Mouse (Mus musculus): ENCODE measurements around the gene Obscn. TPM values are rescaled to one million over a fixed set of nuclear protein-coding genes. Genes with fewer than 3 reads are reported as not detected.
A peak's percentile ranks its signal among the peaks of the same experiment; 100 is the strongest.

Obscn gene
- 1 to 10 TPM; 2.2 to 2.4 TPM for total RNA-seq (2021)
- long read RNA-seq, experiment 1, partial matches to known transcripts, result 1 of 2 reads
- long read RNA-seq, experiment 1, other reads (novel, unspliced or antisense), result 1 of 2 reads
- long read RNA-seq, experiment 2, partial matches to known transcripts, result 0 of 1 reads
- long read RNA-seq, experiment 2, other reads (novel, unspliced or antisense), result 1 of 1 reads

DNA sequence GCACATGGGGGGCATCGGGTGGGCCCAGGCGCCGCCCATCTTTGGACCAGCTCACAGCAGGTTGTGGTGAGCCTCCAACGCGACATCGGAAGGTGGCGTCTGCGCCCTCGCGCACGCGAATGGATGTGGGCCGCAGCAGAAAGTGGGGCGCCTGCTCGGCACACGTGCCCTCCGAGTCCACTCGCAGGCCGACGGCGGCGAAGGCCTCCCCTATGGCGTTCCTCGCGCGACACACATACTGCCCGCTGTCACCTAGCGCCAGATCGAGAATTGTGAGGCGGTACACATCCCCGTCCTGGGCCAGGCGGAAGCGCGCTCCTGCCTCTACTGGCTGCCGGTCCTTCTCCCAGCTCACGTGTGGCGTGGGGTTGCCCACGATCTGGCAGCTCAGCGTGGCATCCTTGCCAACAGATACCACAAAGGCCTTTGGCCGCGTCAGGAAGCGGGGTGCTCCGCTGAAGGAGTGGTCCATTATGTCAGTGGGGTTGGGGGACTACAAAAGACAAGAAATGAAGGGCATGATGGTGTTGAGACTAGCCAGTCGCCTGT lies at the start of gene Obscn:
TSS of gene Obscn (minus strand) at position 499 of the 549 bp plus-strand sequence.
- no peak for DNase-seq (ENCODE audit: low spot score in 2 of 2)

DNA sequence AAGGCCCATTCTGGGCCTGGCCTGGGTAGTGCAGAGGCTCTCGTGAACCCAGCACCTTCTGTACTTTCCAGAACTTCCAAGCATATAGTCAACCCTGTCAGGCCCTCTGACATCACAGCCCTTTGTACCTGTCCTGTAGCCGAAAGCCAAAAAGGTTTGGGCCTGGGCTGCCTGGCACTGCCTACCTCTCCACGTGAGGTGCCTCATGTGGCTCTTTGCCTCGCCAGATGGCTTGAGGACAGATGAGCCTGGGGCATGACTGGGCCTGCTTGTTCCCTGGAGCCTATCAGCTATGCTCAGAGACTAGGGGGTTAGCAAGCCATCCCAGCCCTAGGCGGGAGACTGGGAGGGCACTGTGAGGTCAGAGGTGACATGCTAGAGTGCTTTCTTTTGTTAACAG lies 49.3 kb upstream of the Obscn start:
- no peak for DNase-seq (ENCODE audit: low spot score in 2 of 2)

DNA sequence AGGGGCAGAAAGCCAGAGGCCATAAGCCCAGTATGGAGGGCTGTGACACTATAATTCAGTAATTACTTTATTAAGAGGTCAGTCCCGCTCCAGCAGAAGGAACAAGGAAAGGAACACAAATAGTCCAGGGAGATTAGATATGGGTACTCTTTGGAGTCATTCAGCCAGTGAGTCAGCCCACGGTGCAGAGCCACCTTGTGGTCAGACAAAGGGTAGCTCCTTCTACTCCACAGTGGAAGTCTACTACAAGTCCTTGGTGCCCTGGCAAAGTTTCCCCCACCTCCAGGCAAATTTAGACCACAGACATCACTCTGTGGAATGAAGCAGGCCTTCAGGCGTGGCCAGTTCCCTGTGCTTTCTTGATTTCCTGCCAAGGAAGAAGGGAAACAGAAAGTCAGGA lies 47.6 kb upstream of the Obscn start:
- DNase-seq (ENCODE audit: low spot score in 2 of 2), result peak; percentile 37 to 57

DNA sequence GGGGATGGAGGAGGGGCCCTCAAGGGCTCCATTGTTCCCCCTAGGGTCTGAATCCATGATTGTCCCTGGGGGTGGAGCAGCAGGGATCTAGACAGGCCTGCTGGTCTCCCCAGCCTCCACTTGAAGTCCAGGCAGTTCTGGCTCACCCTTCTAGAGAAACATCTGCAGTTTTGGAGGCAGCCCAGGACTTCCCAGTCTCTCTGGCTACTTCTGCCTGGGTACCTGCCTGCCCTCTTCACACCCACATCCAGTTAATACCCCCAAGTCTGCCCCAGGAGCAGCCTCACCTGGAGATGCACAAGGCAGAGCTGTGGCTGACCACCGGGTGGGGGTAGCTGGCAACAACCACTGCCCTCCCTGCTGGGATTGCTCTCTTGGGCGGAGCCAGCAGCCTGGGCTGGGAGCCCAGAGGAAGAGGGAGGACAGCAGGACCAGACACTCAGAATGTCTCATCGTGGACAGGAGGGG lies 46.7 kb upstream of the Obscn start, which contains the start of gene Gjc2:
TSS of gene Gjc2 (minus strand) at position 350 of the 468 bp plus-strand sequence.
- no peak for DNase-seq (ENCODE audit: low spot score in 2 of 2)

DNA sequence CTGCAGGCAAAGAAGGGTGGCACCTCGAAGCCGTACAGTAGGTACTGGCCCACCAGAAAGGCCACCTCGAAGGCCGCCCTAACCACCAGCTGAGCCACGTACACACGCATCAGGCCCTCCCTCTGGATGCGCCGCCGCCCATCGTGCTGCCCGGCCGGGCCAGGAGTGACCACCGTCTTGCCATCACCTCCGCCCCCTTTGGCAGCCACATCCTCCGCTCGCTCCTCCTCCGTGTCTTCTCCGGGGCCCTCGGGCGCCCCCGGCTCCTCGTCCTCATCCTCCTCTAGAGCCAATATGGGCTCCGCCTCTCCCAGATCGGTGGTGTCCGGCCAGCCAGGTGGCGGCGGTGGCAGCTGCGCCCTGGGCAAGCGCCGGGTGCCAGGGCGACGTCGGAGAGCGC lies 40.7 kb upstream of the Obscn start:
- DNase-seq (ENCODE audit: low spot score in 2 of 2), result no peak

DNA sequence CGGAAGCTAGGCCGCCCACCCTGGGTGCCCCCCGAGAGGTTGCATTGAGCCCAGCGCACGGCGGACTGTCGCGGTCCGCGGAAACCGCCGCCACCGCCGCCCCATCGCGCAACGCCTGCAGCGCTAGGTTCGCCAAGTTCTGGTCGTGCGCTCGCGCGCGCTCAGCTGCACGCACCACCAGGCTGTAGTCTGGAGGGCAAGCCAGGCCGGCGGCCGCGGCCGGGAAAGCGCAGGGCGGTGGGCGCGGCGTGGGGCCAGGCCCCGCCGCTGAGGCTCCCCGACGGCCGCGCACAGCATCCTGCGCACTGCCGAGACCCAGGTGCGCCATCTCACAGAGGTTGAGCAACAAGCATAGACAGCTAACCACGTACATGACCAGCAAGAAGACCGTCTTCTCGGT lies 40.3 kb upstream of the Obscn start:
- DNase-seq (ENCODE audit: low spot score in 2 of 2), result no peak

DNA sequence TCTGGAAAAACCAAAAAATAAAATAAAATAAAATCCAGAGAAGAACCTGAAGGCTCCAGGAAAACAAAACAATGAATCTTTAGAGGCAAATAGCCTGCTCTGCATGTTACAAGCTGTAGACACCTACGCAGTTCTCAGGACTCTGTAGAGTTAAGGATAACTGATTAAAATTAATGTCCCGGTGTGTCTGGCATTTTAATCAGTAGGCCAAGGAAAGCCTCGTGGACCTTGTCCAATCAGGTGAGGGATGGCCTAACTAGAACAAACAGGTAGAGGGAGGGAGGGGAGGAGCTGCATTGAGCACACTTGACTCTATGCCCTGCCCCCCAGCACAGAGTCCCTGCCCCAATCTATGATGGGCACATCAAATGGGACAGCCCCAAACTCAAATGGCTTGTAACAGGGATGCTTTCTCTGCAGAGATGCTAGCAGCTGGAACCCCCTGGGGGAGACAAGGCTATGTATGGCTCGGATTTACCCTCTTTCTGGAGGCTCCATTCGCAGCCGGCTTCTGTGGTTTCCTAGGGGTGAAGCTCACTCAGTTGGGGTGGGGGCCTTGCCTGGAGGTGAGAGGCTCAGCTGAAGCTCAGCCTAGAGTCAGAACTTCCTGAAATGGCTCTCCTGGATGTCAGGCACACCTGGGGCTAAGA lies 38.1 kb upstream of the Obscn start:
- no peak for DNase-seq (ENCODE audit: low spot score in 2 of 2)

DNA sequence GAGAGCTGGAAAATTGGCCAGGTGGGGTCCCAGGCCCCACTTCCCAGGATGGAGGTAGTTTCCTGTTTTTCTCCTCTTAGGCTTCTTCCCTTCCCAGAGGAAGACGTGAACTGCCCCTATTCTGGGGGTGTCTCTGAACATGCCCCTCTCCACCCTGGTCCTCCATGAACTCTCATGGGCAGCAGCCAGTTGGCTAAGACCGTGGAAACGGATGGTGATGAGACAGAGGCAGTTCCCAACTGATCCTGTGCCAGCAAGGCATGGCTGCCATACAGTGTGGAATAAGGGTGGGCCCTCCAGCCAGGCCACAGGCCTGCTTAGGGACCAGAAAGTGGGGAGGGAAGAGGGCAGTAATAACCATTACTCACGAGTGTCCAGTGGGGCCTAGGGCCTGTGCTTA lies 34.3 kb upstream of the Obscn start:
- no peak for DNase-seq (ENCODE audit: low spot score in 2 of 2)

DNA sequence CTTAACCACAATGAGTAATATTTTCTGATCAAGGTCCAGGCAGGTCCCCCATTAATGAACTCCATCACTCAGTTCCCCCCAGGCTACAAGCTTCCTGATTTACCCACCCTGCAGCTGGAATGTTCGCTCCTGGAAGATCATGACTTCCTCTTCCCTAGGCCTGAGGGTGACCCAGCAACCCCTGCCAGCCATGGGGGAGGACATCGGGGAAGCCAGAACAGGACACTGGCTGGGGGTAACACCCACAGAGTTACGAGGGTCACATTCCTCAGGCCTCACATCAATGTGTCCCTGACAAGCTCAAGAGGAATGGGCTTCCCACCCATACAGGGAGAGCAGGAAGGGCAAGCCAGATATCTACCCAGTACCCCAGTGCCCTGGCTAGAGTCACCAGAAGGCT lies 33.6 kb upstream of the Obscn start:
- DNase-seq (ENCODE audit: low spot score in 2 of 2), result no peak

DNA sequence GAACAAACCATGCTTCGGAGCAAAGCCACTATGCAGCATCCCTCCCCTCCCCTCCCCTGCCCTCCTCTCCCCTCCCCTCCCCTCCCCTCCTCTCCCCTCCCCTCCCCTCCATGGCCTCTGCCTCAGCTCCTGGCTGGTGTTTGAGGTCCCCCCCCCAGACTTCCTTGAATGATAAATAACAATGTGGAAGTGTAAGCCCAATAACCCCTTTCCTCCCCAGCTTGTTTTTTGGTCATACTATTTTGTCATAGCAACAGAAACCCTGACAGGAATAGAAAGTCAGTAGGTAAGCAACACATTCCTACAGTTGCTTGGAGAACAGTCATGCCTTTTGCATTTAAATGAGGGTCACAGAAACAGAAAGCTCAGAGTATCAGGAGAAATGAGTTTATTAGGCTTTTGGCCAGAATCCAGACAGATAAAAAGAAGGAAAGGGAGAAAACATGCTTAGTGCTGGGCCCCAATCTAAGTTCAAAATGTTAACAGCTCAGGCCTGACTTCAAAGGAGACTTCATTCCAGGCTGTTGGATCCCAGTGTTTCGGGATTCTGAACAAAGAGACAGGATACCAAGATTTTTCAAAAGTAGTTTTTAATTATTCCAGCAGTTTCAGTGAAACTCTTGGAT lies 29.5 kb upstream of the Obscn start:
- no peak for DNase-seq (ENCODE audit: low spot score in 2 of 2)

DNA sequence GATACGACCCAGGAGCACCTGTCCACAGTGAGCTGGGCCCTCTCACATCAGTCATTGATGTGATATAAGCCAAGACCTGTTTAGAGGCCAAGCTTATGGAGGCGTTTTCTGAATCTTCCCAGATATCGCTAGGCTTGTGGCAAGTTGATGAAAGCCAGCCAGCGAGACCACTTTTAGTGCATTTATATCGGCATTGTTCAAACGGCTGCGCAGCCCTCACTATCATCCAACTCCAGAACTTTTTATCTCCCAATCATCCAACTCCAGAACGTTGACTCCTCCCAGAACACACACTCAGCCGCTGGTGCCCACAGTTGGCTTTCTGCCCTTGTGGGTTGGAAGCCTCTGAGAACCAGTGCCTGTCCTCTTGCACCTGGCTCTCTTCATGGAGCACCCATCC lies 28.2 kb upstream of the Obscn start:
- no peak for DNase-seq (ENCODE audit: low spot score in 2 of 2)

DNA sequence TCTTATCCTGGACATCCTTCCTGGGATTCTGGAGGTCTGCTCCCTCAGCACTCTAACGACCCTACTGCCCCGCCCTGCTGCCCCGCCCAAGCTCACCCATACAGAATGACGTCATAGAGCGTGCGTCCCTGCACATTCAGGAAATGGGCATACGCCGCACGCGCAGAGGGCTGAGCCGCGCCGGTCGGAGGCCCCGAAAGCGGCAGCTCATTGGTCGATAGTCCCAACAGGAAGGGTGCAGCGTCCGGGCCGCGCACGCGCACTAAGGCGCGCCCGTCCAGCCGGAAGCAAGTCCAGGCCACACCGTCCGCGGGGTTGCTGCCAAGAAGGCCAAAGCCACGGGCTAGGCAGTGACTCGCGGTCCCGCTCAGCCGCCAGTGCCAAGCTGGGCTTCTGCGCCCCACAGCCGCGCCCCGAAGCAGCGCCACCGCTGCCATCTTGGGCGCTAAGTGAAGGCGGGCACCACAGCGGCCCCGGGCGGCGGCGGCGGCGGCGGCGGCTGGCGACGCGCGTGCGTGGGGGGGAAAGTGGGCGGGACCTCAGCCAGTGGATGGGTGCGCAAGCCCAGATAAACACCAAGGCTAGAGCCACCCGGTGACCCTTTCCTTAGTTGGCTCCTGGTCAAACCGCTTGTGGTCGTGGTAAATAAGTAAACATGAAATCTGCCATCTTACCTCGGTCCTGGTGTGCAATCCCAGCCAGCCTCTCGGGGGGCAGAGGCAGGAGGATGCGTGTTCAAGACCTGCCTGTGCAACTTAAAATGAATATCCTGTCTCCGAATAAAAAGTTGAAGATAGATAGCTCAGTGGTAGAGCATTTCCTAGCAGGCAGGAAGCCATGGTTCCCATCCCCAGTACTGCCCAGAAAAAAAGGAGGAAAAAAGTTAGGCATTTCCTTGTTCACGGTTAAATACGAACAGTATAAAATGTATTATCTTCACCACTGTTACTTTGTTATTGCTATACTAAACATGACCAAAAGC lies 27.3 kb upstream of the Obscn start, which contains the start of gene Iba57:
TSS of gene Iba57 (minus strand) at position 485 of the 982 bp plus-strand sequence.
- DNase-seq (ENCODE audit: low spot score in 2 of 2), result peak; percentile 99

DNA sequence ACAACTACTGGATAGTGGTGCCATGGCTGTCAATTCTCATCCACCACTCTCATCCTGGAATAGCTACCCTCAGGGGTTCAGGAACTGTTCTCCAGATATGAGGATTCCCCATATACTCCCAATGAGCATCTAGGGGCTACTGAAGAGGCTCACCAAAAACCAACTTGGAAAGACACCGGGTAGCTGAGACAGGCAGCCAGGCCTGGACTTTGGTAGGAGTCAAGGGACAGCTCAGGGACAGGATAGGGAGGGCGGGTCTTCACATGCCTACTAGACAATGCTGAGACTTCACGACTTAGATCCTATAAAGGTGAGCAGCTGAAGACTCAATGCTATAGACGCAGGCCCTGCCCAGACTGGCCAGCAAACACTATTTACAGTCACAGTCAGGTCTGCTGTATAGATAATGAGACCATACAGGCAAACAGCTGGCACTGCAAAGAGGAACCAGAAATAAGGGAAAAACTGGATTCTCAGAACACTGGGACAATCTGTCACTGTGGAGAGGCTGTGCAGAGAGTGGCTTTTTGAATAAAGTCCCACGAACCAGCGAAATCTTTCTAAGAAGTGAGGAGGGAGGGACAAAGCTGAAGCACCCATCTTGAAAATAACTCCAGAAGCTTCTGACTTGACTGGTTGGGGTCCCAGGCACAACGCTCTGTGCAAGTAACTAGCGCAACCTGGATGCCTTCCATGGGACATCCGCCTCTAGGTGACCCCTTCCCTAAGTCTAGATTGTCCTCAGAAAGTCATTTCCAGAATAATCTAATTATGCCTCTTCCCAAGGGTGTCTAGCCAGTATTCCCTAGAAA lies 26.4 kb upstream of the Obscn start:
- peak in 1 of 2 experiments; percentile 9 for DNase-seq (ENCODE audit: low spot score in 2 of 2)

DNA sequence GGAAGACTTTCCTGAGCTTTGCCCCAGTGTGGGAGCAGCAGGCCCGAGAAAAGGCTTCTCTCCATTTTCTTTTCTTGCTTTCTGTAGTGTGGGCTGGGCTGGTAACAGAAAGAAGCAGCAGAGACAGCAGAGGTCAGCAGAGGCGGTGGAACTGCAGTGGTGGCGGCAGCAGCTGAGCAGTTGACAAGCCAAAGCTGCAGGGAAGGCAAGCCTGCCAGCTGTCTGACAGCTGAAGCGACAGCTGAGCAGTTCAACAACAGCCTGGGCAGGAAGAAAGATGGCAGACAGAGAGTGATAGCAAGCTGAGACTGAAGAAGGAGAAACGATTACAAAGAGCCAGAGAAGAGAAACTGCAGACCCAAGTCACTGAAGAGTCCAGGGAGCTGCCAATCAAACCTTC lies 25.2 kb upstream of the Obscn start:
- peak in 1 of 2 experiments; percentile 16 for DNase-seq (ENCODE audit: low spot score in 2 of 2)

DNA sequence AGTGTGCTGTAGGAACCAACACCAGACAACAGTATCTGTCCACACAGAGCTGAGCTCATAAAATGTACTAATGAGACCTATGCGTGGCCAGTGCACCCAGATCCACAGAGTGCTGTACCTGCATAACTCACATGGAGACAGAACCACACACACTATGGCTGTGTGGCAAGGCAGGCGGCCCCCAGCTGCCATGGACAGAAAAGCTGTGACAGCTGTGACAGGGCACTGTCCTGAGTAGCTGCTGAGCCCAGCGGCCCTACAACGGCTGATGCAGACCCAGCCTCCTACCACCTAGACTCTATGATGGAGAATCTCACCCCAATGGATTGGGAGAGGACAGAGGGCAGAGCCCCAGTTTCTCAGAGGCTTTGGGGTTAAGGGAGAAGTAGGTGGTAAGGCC lies 23.4 kb upstream of the Obscn start:
- no peak for DNase-seq (ENCODE audit: low spot score in 2 of 2)

DNA sequence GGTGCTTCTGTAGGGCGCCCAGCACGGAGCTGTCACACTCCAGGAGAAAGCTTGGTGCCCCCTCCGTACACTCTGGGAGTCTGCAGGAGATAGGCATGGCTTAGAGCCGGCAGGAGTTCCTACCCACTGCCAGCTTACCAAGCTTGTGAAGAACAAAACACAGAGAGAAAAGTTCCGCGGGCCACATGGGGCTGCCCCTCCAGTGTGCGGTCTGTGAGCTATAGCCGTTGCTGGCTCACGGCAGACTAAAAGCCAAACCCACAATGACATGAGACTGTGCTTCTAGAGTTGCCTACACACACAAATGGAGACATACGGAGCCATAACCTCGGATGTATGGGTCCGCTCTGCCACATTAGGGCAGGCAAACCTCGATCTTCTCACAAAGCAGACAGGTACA lies 22.9 kb upstream of the Obscn start:
- DNase-seq (ENCODE audit: low spot score in 2 of 2), result no peak

DNA sequence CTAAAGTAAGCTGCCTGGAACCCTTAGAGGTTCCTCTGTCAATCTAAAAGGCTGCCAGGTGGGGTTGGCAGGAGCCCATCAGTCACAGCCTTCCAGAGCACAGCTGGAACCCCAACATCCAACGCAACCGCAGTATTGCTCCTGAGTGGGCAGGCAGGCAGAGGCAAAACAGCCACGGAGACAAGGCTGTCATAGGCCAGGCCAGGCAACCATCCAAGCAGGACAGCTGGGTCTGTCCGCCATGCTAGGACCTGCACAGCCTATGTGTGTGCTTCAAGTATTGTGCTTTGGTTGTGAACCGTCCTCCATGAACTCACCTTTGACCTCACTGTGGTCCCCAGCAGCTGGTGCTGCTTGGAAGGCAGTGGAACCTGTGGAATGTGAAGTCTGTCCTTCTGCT lies 19.7 kb upstream of the Obscn start:
- DNase-seq (ENCODE audit: low spot score in 2 of 2), result no peak

DNA sequence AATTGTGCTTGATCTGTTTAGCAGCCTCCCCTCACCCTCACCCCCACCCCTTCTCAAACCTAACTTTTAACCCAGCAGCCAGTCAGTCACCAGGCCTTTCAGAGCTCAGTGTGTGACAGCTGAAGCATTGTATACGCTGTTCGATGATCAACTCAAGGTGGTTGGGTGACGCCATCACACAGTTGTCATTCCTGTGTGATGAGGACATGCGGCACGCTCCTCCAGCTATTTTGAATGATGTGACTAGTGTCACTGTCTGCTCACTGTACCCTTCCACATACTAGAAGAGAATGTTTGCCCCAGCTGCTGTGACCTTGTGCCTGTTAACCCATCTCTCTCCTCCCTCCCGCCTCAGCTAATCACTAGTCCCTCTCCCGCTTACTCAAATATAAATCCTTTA lies 18.0 kb upstream of the Obscn start:
- no peak for DNase-seq (ENCODE audit: low spot score in 2 of 2)

DNA sequence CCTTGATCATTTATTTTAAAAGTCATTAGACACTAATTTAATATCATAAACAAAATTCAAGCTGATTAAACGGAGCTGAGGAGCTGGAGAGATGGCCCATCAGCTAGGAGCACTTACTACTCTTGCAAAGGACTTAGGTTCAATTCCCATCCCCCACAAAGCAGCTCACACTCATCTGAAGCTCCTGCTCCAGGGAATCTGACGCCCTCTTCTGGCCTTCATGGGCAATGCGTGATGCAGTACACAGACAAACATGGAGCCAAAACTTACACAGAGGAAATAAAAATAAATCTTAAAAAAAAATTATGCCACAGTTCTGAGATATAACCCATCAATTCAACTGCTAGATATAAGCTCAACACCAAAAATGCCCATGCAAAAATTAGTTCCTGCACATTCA lies 15.5 kb upstream of the Obscn start:
- no peak for DNase-seq (ENCODE audit: low spot score in 2 of 2)

DNA sequence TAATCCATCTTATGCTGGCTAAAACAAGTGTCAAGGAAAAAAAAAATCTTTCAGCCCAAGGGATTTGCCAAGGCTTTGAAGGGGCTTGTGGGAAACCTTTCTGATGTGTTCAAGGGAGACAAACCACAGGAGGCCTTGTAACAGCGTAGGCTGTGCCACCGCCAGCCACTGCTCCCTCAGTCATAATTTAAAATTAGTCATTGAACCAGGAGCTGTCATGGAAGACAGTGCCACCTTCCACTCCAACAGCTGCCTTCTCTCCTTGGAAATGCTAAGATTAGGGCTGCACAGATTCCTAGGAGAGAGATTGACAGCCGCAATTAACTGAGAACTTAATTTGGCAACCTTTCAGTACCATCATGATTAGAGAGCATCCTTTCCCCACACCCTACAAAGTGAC lies 13.1 kb upstream of the Obscn start:
- no peak for DNase-seq (ENCODE audit: low spot score in 2 of 2)
